Mouse (Mus musculus): ENCODE results near the gene Tceanc.

- no peak for TF ChIP-seq CTCF (IDR thresholded peaks at IDR 0.05; ENCODE audit: borderline replicate concordance, insufficient read depth, low read depth, low read length)
- no peak for TF ChIP-seq POLR2A (IDR thresholded peaks at IDR 0.05; ENCODE audit: borderline replicate concordance, insufficient read depth, low read length)
Measured at GRCm38 (mm10) chrX:166565983-166566382, 47.6 kb upstream of the Tceanc start.
